Mouse (Mus musculus) retina, postnatal 7 days (tissue): ENCODE results near the gene Il2ra.
"Not testable (repeated sequence)": the region's sequence is repeated elsewhere in the genome, so short reads cannot be mapped to it uniquely, and the experiment has no call there.

ENCODE experiments used
- DNase-seq: peaks from one replicate; pipeline ENCODE4 v3.0.0-alpha.2; 2012; ENCODE audit warnings: low read depth, low spot score

Gene Il2ra

GRCm38 (mm10) chr2:11642451-11642941 lies at the start of gene Il2ra:
Gene Il2ra (plus strand): TSS chr2:11642807.
- DNase-seq: no peak

DNA sequence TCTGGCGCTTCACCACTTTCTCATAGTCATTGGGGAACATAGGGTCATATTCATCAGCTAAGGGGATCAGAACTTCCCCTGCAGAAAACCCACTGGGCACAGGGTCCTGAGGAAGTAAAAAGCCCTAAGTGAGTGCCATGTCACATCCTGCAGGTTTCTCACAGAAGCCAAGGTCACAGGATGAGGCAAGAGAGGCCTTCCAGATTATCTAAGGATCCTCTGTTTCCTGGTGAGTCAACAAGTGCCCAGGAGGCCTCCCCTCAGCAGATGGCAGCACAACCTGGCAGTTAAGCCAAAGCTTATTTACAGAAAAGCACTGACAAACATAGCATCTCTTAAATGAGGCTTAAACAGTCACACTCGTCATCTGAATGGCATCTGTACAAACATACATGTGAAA lies 45.9 kb upstream of the Il2ra start:
- DNase-seq: no peak

- no peak for DNase-seq
Observed at GRCm38 (mm10) chr2:11597906-11598305, 44.7 kb upstream of the Il2ra start.

GRCm38 (mm10) chr2:11601795-11602194 lies 40.8 kb upstream of the Il2ra start:
- no peak for DNase-seq

DNA sequence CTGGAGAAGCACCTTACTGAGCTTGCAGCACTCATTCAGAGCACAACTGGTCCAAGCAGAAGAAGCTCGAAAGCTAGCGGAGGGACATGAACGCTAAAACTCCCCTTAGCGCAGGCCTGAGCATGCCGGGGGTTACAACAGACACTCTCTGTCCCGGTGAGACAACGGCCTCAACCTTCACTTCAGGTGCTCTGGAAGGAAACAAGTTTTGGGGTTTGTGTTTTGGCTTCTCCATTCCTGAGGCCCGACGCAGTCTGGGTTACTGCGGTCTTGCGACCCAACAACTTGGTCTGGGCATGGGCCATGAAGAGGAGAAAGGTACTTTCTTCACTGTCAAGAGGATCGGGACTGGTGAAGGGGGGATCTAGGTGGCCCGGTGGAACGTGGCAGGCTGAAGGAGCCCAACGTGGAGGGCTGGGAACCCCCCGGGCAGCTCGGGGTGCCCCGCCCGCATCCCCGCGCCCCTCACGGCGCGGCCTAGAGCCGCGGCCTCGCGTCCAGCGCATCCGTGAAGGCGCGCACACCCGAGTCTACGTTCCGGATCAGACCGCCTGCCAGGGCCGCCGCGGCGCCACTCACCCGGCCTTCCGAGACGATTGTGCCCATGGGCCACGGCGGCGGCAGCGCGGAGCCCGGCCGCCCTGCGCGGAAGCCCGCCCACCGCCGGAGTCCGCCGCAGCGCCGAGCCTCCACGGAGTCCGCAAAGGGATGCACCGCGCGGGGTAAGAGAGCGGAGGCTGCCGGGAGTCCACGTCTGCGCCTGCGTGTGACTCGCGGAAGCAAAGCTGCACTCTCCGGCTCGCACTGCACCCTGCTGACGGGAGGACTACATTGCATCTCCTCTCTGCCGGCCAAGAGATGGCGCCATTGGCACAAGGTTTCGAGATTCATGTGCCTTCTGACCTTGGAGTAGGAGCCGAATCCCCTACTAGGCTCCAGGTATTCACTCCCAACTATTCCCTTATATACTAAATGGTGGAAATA lies 39.8 kb upstream of the Il2ra start:
- DNase-seq: peak; percentile 94

GRCm38 (mm10) chr2:11604053-11604452 lies 38.6 kb upstream of the Il2ra start, which contains the start of gene Rbm17:
Gene Rbm17 (minus strand): TSS chr2:11604153.
- no peak for DNase-seq

GRCm38 (mm10) chr2:11604911-11605310 lies 37.7 kb upstream of the Il2ra start:
- DNase-seq: no peak

GRCm38 (mm10) chr2:11606718-11607117 lies 35.9 kb upstream of the Il2ra start:
- DNase-seq: not testable (repeated sequence)

GRCm38 (mm10) chr2:11612939-11613338 lies 29.7 kb upstream of the Il2ra start:
- not testable (repeated sequence) for DNase-seq

DNA sequence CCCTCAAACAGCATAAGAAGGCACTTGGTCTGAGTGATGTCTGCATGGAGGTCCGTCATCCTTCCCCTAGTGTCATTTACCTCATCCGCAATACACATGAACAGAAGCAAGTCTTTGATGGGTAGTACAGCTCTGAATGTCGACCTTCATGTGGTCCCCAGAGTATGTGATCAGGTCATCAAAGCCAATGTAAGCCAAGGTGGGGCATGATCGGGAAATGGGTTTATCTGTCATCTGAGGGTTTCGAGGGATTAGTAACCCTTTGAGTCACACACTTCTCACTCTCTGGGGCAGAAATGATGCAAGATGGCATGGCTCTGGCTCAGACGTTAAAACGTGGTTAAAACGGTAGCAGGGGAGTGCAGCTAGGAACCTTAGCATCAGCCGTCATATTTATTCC lies 25.8 kb upstream of the Il2ra start:
- DNase-seq: no peak

DNA sequence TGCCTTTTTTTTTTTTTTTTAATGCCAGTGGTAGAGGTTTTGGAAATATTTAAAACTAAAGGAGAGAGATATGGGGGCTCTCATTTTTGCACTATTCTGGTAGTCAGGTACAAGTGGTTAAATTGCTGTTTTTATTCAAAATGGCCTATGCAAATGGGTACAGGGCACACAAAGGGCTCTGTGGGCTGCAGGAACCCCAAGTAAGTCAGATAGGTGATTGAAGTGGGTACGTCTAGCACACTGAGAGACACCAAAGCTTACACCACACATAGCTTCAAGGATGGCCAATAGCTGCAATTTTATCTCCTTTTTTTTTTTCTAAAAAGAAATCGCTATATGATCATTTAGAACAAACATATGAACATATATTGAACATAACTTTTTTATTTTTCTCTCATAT lies 23.0 kb upstream of the Il2ra start:
- DNase-seq: no peak

DNA sequence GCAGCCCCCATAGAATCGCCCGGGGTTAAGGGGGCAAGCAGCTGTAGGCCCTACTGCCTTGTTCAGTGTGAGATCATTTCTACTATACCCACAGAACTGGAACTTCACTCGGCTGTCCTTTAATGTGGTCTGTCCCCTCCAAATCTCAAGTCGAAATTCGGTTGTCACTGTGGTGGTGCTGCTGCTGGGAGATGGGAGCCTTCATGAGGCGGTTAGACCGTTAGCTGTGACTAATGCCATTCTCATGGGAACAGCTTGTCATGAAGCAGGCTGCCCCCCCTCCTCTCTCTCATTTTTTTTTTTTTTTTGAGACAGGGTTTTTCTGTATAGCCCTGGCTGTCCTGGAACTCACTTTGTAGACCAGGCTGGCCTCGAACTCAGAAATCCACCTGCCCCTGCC lies 19.4 kb upstream of the Il2ra start:
- no peak for DNase-seq

GRCm38 (mm10) chr2:11623726-11624125 lies 18.9 kb upstream of the Il2ra start:
- DNase-seq: no peak

DNA sequence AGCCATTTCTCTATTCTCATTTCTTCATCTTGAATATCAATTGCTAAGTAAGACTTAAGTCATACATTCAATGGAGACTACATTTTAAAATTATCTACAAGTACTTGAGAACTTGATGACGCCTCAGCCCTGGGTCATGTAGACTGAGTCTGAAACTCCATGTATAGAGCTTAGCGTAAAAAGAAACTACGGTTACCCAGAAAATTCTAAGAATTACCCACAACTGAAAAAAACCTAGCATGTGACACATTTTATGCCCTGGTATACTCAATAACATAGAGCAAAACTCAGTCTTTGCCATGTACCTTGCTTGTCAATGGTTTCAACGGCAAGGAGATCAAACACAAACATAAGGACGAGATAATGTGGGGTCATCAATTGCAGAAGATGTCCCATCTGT lies 16.7 kb upstream of the Il2ra start, which contains the start of gene Gm17490:
Gene Gm17490, minus strand, starts transcription at position 375 of the 400 bp plus-strand sequence.
- no peak for DNase-seq

GRCm38 (mm10) chr2:11635035-11635434 lies 7.6 kb upstream of the Il2ra start:
- DNase-seq: no peak

- DNase-seq: no peak
Observed at GRCm38 (mm10) chr2:11635471-11636137, 7.0 kb upstream of the Il2ra start.

DNA sequence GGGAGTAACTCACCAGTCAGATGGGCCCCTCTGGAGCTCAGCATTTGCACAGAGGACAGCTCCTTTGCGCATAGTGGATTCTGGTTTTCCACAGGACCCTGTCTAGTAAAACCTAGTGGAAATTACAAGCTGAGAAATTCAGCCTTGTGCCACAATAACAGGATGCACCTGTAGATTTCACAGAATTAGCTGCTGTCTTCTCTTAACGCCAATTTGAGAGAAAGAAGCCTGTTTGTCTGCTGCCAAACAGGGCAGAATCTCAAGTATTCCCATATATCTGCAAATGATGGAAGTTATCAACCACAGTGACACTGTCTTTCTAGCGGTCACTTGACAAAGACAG lies 6.5 kb upstream of the Il2ra start:
- no peak for DNase-seq

DNA sequence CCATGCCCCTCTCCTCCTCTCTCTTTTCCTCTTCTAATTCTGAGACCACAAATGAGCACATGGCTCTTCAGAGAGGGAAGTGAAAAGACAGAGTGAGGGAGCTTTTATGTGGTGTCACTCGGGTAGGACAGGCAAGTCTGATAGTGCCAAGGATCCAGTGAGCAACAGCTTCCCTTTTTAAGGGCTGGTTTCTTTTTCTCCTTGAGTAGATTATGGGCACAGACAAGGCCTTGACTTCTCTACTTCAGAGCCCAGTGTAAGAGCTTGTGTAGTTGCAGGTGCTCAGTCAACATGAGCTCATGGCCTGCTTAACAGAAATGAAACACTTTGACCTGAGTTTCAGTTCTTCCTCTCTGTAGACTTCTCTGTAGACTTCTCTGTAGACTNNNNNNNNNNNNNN lies 5.5 kb upstream of the Il2ra start:
- DNase-seq: no peak

- no peak for DNase-seq
Observed at GRCm38 (mm10) chr2:11644057-11644456, 1.4 kb downstream of the Il2ra start.

DNA sequence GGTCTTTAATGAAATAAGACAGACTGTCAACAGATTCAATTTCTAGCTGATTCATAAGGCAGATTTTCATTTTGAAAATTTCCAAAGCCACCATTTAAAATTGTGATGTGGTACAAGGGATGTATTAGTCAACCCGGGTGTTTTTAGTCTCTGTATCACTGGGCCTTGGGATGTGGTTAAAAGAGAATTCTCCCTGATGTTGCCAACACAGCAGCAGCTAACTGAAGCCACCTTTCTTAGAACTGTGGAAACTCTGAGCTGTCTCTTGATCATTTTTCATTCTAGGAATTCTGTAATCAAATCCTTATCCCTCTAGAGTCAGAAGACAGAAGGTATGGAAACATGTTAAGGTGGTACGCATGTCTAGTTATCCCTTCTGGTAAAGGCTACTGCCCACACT lies 2.7 kb downstream of the Il2ra start:
- DNase-seq: no peak

GRCm38 (mm10) chr2:11651476-11651875 lies 8.9 kb downstream of the Il2ra start:
- DNase-seq: no peak

GRCm38 (mm10) chr2:11652196-11652595 lies 9.6 kb downstream of the Il2ra start:
- no peak for DNase-seq

GRCm38 (mm10) chr2:11652780-11653179 lies 10.2 kb downstream of the Il2ra start:
- DNase-seq: no peak
